9 mouse cellular contexts compared by ENCODE assay signal in genomic region chr3:96401832-96402501, GRCm38 (mm10). TPM values are rescaled to one million over a fixed set of nuclear protein-coding genes. Genes with fewer than 3 reads are reported as not detected.
A peak's percentile ranks its signal among the peaks of the same experiment; 100 is the strongest.
DNase-seq lines count a peak whose midpoint lies in the region; ATAC-seq and TF ChIP-seq lines count a peak whose summit lies in the region.
"Had no signal": no experiment of that assay in that cellular context is flagged by ENCODE, and none has a peak within 500 bp of the region (broad histone marks: within the 10 kb centered on the region; RNA-seq: fewer than 3 reads in every experiment).

No protein-coding gene starts in this region.

- peak; percentile 14 for DNase-seq in adrenal gland, postnatal 14 days
- DNase-seq in adrenal gland, adult 18-20 months (ENCODE audit: low spot score in 2 of 2) = no peak
- DNase-seq in spleen, postnatal 4 days (ENCODE audit: low spot score in 2 of 2) = peak; percentile 47 to 70
- DNase-seq in spleen, postnatal 14 days (ENCODE audit: low spot score in 2 of 2) = no peak
- DNase-seq in liver, adult 2 months (ENCODE audit: extremely low read depth, low read depth, low spot score) = peak; percentile 54
- no peak for DNase-seq in ovary, adult 18-20 months (ENCODE audit: low spot score)

- H3K4me1 ChIP-seq in heart, embryonic 15.5 days (replicated peaks) = peaks cover 13% of the 10 kb centered on the region
- H3K4me1 ChIP-seq in liver, adult 2 months (ENCODE audit: control insufficient read depth, insufficient read depth, low read length) = no peaks in the 10 kb centered on the region
- peaks cover 6% of the 10 kb centered on the region for H3K4me1 ChIP-seq in neural tube, embryonic 13.5 days (replicated peaks)

- ATAC-seq in heart, embryonic 15.5 days (replicated peaks; ENCODE audit: insufficient number of reproducible peaks, insufficient read depth, low FRiP score, low read depth) = no peak
- no peak; the same call in 1 of the 2 replicates for ATAC-seq in neural tube, embryonic 13.5 days (ENCODE audit: low read depth)

- H3K79me2 ChIP-seq in liver, adult 2 months (ENCODE audit: control insufficient read depth, insufficient read depth, low read length) = no peaks in the 10 kb centered on the region

- no peaks in the 10 kb centered on the region for H3K36me3 ChIP-seq in heart, embryonic 15.5 days
- H3K36me3 ChIP-seq in liver, adult 2 months (ENCODE audit: control insufficient read depth, insufficient read depth, low read length) = no peaks in the 10 kb centered on the region
- no peaks in the 10 kb centered on the region for H3K36me3 ChIP-seq in neural tube, embryonic 13.5 days

- no peaks in the 10 kb centered on the region; the same call in 1 of the 2 replicates for H3K9me3 ChIP-seq in heart, embryonic 15.5 days (replicated peaks)
- no peaks in the 10 kb centered on the region for H3K9me3 ChIP-seq in neural tube, embryonic 13.5 days

- peak overlapping the region; percentile 39 for H3K4me3 ChIP-seq in heart, embryonic 15.5 days
- H3K4me3 ChIP-seq in liver, adult 2 months (ENCODE audit: insufficient read depth, low read depth, low read length) = no peak overlapping the region
- peak overlapping the region; percentile 25 for H3K4me3 ChIP-seq in neural tube, embryonic 13.5 days

- no peak overlapping the region for H3K9ac ChIP-seq in heart, embryonic 15.5 days
- H3K9ac ChIP-seq in liver, adult 2 months (ENCODE audit: low read depth, low read length) = no peak overlapping the region
- H3K9ac ChIP-seq in neural tube, embryonic 13.5 days = no peak overlapping the region

- H3K27ac ChIP-seq in heart, embryonic 15.5 days = no peak overlapping the region
- no peak overlapping the region for H3K27ac ChIP-seq in liver, adult 2 months (replicated peaks; ENCODE audit: insufficient read depth, low read depth, low read length)
- H3K27ac ChIP-seq in neural tube, embryonic 13.5 days (replicated peaks) = no peak overlapping the region

- TF ChIP-seq CTCF in liver, adult 2 months (IDR thresholded peaks at IDR 0.05; ENCODE audit: low read depth, low read length) = peak; percentile 29; the same call in 1 of the 2 replicates

- 2% methylated on average over 41 of the region's 41 CpGs for WGBS in heart, embryonic 15.5 days
- 4% methylated on average over 41 of the region's 41 CpGs for WGBS in liver, adult 2 months
- 1% methylated on average over 41 of the region's 41 CpGs for whole genome bisulfite sequencing in neural tube, embryonic 13.5 days

- H3K27me3 ChIP-seq in heart, embryonic 15.5 days = peaks cover 96% of the 10 kb centered on the region
- peaks cover 35% of the 10 kb centered on the region for H3K27me3 ChIP-seq in liver, adult 2 months (ENCODE audit: control insufficient read depth, insufficient read depth, low read length)
- H3K27me3 ChIP-seq in neural tube, embryonic 13.5 days = peaks cover 99% of the 10 kb centered on the region

- H3K4me2 ChIP-seq in heart, embryonic 15.5 days = peak overlapping the region; percentile 54
- peak overlapping the region; percentile 43 for H3K4me2 ChIP-seq in neural tube, embryonic 13.5 days

- TF ChIP-seq POLR2A in liver, adult 2 months (IDR thresholded peaks at IDR 0.05; ENCODE audit: extremely low read depth, insufficient read depth, low read length) = no peak

RNA-seq across cellular contexts. Expression of gene BC107364, which starts 50.1 kb away (rescaled TPM):
- not detected in 2 replicates for total RNA-seq in adrenal gland, postnatal 14 days (2021)
- total RNA-seq in adrenal gland, adult 18-20 months (2021) = not detected
- polyA plus RNA-seq in heart, embryonic 15.5 days (2015; fragmentation: Nextera tagmentation; extraction: Ambion mirVana) = 0.53 and 1.0 TPM in 2 replicates
- not detected in 2 replicates for total RNA-seq in liver, adult 2 months (2014; rRNA removed)
- not detected in 2 replicates for polyA plus RNA-seq in liver, adult 2 months (2012; rRNA removed)
- polyA plus RNA-seq in neural tube, embryonic 13.5 days (2015; fragmentation: Nextera tagmentation; extraction: Ambion mirVana) = not detected in 2 replicates
- total RNA-seq: heart, postnatal 10 days had no signal

Comparison
In these comparisons a context has a peak if more than half of its experiments do, and no peak if none do; other contexts are left out.
1. DNase-seq: peak in adrenal gland, postnatal 14 days (single experiment), spleen, postnatal 4 days (2 of 2) and liver, adult 2 months (single experiment); none in adrenal gland, adult 18-20 months (0 of 2), spleen, postnatal 14 days (0 of 2) and ovary, adult 18-20 months (single experiment).